Mouse (Mus musculus) forebrain, postnatal 0 days (tissue): ENCODE data around the gene Phf20. TPM values are rescaled to one million over a fixed set of nuclear protein-coding genes. Genes with fewer than 3 reads are reported as not detected.

ENCODE experiments used
- ATAC-seq: fragments of 200-750 bp; cut with Nextera tagmentation; 2 replicates; pipeline ENCODE4 v1.8.0; 2017; ENCODE audit warnings: mild to moderate bottlenecking, moderate library complexity
- DNase-seq: peaks from one replicate; pipeline ENCODE4 v3.0.0-alpha.2; 2015
- H3K27ac ChIP-seq: fragments of 300-500 bp; sonication (generic); 2 replicates; pipeline ENCODE4 v1.5.1; 2014; ENCODE audit warnings: low read depth, mild to moderate bottlenecking, antibody characterized with exemption, low read length, moderate library complexity, mixed read lengths
- H3K27me3 ChIP-seq: fragments of 300-500 bp; sonication (generic); 2 replicates; pipeline ENCODE4 v1.6.1; 2014; ENCODE audit warnings: mild to moderate bottlenecking, low read length, mixed read lengths; ENCODE audit not compliant: insufficient read depth
- H3K36me3 ChIP-seq: fragments of 300-500 bp; sonication (generic); 2 replicates; pipeline ENCODE4 v1.6.1; 2014; ENCODE audit warnings: mild to moderate bottlenecking, moderate library complexity; ENCODE audit not compliant: insufficient read depth
- H3K4me1 ChIP-seq: fragments of 300-500 bp; sonication (generic); 2 replicates; pipeline ENCODE4 v1.6.1; 2014; ENCODE audit warnings: antibody characterized with exemption; ENCODE audit not compliant: insufficient read depth
- H3K4me2 ChIP-seq: fragments of 300-500 bp; sonication (generic); 2 replicates; pipeline ENCODE4 v1.6.1; 2014; ENCODE audit warnings: low read depth, mild to moderate bottlenecking, moderate library complexity
- H3K4me3 ChIP-seq: fragments of 300-500 bp; sonication (generic); 2 replicates; pipeline ENCODE4 v1.5.1; 2014; ENCODE audit warnings: low read depth, low read length, mixed read lengths
- H3K9ac ChIP-seq: fragments of 300-500 bp; sonication (generic); 2 replicates; pipeline ENCODE4 v1.6.1; 2014; ENCODE audit warnings: mild to moderate bottlenecking
- H3K9me3 ChIP-seq: fragments of 300-500 bp; sonication (generic); 2 replicates; pipeline ENCODE4 v1.6.1; 2016; ENCODE audit warnings: low read length
- CTCF ChIP-seq: sonication (generic); IDR thresholded peaks from 2 replicates; pipeline ENCODE4 v1.5.1; 2016; ENCODE audit warnings: antibody characterized with exemption, control low read depth, low read depth
- WGBS: fragments of 180-500 bp; shearing (Covaris S2); extraction: QIAGEN DNeasy Blood & Tissue Kit; methylation state at CpG from one replicate; pipeline ENCODE4 v1.1.7; 2014; 5-methylcytosine and 5-hydroxymethylcytosine counted together
- polyA plus RNA-seq: library from polyadenylated mRNA; unstranded; fragments of >200 nt; fragmentation: Nextera tagmentation; extraction: Ambion mirVana; gene quantifications from 2 replicates; pipeline ENCODE4 v1.2.1, GENCODE M21; 2015
- total RNA-seq: library from RNA; depleted of rRNA; stranded (reverse); fragments of >200 nt; gene quantifications from 2 replicates; pipeline ENCODE4 v1.2.3, GENCODE M21; 2014

Gene Phf20
- total and polyA plus RNA-seq, 2 experiments from 2014 or later = 57.1 to 148 TPM

GRCm38 (mm10) chr2:156288222-156288621 is 92.0 kb downstream of the Phf20 start:
- no peak overlapping the region for H3K27ac ChIP-seq
- no peak overlapping the region for H3K4me3 ChIP-seq
- ATAC-seq (no peak), DNase-seq (no peak)
- no peaks in the 10 kb centered on the region for H3K9me3 ChIP-seq
- H3K9ac ChIP-seq = no peak overlapping the region
- TF ChIP-seq CTCF = no peak
- no peaks in the 10 kb centered on the region for H3K4me1 ChIP-seq
- no peak overlapping the region for H3K4me2 ChIP-seq
- H3K27me3 ChIP-seq = no peaks in the 10 kb centered on the region
- H3K36me3 ChIP-seq = peaks cover 33% of the 10 kb centered on the region
- 93% methylated on average over 2 of the region's 2 CpGs for WGBS

- 87% methylated on average over 2 of the region's 2 CpGs for WGBS
- peaks cover 39% of the 10 kb centered on the region for H3K36me3 ChIP-seq
- no peak overlapping the region for H3K4me2 ChIP-seq
- no peak for TF ChIP-seq CTCF
- H3K9ac ChIP-seq = no peak overlapping the region
- H3K9me3 ChIP-seq = no peaks in the 10 kb centered on the region
- DNase-seq = no peak
- no peaks in the 10 kb centered on the region for H3K4me1 ChIP-seq
- H3K27ac ChIP-seq = no peak overlapping the region
- H3K4me3 ChIP-seq = no peak overlapping the region
- no peaks in the 10 kb centered on the region for H3K27me3 ChIP-seq
- ATAC-seq = no peak
Observed at GRCm38 (mm10) chr2:156289552-156290160, 93.4 kb downstream of the Phf20 start.

GRCm38 (mm10) chr2:156291998-156292397 is 95.7 kb downstream of the Phf20 start:
- H3K4me2 ChIP-seq = no peak overlapping the region
- no peak overlapping the region for H3K9ac ChIP-seq
- peaks cover 56% of the 10 kb centered on the region for H3K36me3 ChIP-seq
- H3K4me3 ChIP-seq = no peak overlapping the region
- H3K9me3 ChIP-seq = no peaks in the 10 kb centered on the region
- H3K4me1 ChIP-seq = no peaks in the 10 kb centered on the region
- H3K27ac ChIP-seq = no peak overlapping the region
- H3K27me3 ChIP-seq = no peaks in the 10 kb centered on the region
- DNase-seq (no peak), ATAC-seq (no peak)
- no peak for TF ChIP-seq CTCF
- WGBS = 100% methylated on average over 1 of the region's 1 CpGs

- WGBS = 97% methylated on average over 2 of the region's 2 CpGs
- no peak for TF ChIP-seq CTCF
- H3K27me3 ChIP-seq = no peaks in the 10 kb centered on the region
Observed at GRCm38 (mm10) chr2:156295601-156296063, 99.4 kb downstream of the Phf20 start.

GRCm38 (mm10) chr2:156296190-156296589 is 99.9 kb downstream of the Phf20 start:
- TF ChIP-seq CTCF = no peak
- no peak overlapping the region for H3K4me2 ChIP-seq
- H3K27me3 ChIP-seq = no peaks in the 10 kb centered on the region
- no peaks in the 10 kb centered on the region for H3K9me3 ChIP-seq
- no peak for DNase-seq
- H3K4me3 ChIP-seq = no peak overlapping the region
- H3K4me1 ChIP-seq = no peaks in the 10 kb centered on the region
- peaks cover 58% of the 10 kb centered on the region for H3K36me3 ChIP-seq
- WGBS = 95% methylated on average over 3 of the region's 3 CpGs
- ATAC-seq = no peak
- no peak overlapping the region for H3K9ac ChIP-seq
- no peak overlapping the region for H3K27ac ChIP-seq

More at GRCm38 (mm10) chr2:156295601-156296063, 99.4 kb downstream of the Phf20 start:
- no peak for DNase-seq
- Histone ChIP-seq H3K4me3 (no peak overlapping the region), H3K4me2 (no peak overlapping the region), H3K9ac (no peak overlapping the region), H3K36me3 (peaks cover 58% of the 10 kb centered on the region), H3K4me1 (no peaks in the 10 kb centered on the region), H3K27ac (no peak overlapping the region), H3K9me3 (no peaks in the 10 kb centered on the region)
- no peak for ATAC-seq

GRCm38 (mm10) chr2:156297653-156298052 is 101.4 kb downstream of the Phf20 start:
- Histone ChIP-seq H3K36me3 (peaks cover 56% of the 10 kb centered on the region), H3K4me3 (no peak overlapping the region), H3K4me2 (no peak overlapping the region), H3K27me3 (no peaks in the 10 kb centered on the region), H3K27ac (no peak overlapping the region), H3K9ac (no peak overlapping the region), H3K4me1 (no peaks in the 10 kb centered on the region), H3K9me3 (no peaks in the 10 kb centered on the region)
- no peak for TF ChIP-seq CTCF
- WGBS = 86% methylated on average over 3 of the region's 3 CpGs
- no peak for DNase-seq
- ATAC-seq = no peak

DNA sequence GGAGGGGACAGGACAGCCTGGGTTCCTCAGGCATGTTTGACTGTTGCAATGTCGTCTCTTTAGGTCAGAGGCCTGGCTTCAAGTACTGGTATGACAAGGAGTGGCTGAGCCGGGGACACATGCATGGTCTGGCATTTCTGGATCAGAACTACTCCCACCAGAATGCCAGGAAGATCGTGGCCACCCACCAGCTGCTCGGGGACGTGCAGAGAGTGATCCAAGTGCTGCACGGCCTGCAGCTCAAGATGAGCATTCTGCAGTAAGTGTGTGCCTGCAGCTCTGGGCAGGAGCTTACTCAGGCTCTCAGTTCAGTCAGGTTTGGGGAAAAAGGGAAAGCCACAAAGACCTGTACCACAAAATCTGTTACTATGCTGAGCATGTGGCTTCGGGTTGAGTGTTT is 102.2 kb downstream of the Phf20 start:
- no peak for ATAC-seq

More for the DNA sequence above, 102.2 kb downstream of the Phf20 start:
- no peak for DNase-seq
- Histone ChIP-seq H3K9ac (no peak overlapping the region), H3K36me3 (peaks cover 54% of the 10 kb centered on the region), H3K27me3 (no peaks in the 10 kb centered on the region), H3K4me2 (no peak overlapping the region), H3K27ac (no peak overlapping the region), H3K9me3 (no peaks in the 10 kb centered on the region), H3K4me1 (no peaks in the 10 kb centered on the region), H3K4me3 (no peak overlapping the region)
- 89% methylated on average over 7 of the region's 7 CpGs for WGBS
- no peak for TF ChIP-seq CTCF
